Mouse (Mus musculus): Measurements from ENCODE around the gene Gm20388. TPM values are rescaled to one million over a fixed set of nuclear protein-coding genes. Genes with fewer than 3 reads are reported as not detected.

Gm20388 gene
- polyA plus RNA-seq, 1 experiment from 2014 or later, result not detected

- Histone ChIP-seq H3K4me2 (replicated peaks) (no peak overlapping the region), H3K9me3 (no peaks in the 10 kb centered on the region), H3K27me3 (no peaks in the 10 kb centered on the region), H3K4me3 (no peak overlapping the region), H3K4me1 (no peaks in the 10 kb centered on the region), H3K9ac (no peak overlapping the region), H3K27ac (no peak overlapping the region), H3K36me3 (peaks cover 73% of the 10 kb centered on the region)
- ATAC-seq (ENCODE audit: insufficient number of reproducible peaks, insufficient read depth, low FRiP score, low TSS enrichment), result no peak
- 91% methylated on average over 7 of the region's 7 CpGs for WGBS
These were observed 2070.9 kb downstream of the Gm20388 start for GRCm38 (mm10) chr8:121981520-121981895.

GRCm38 (mm10) chr8:121985673-121986072 lies 2075.0 kb downstream of the Gm20388 start:
- ATAC-seq (ENCODE audit: insufficient number of reproducible peaks, insufficient read depth, low FRiP score, low TSS enrichment), result no peak
- Histone ChIP-seq H3K27ac (no peak overlapping the region), H3K9ac (no peak overlapping the region), H3K4me3 (no peak overlapping the region), H3K27me3 (no peaks in the 10 kb centered on the region), H3K9me3 (no peaks in the 10 kb centered on the region), H3K4me1 (no peaks in the 10 kb centered on the region), H3K4me2 (replicated peaks) (no peak overlapping the region), H3K36me3 (peaks cover 74% of the 10 kb centered on the region)
- 100% methylated on average over 3 of the region's 3 CpGs for WGBS

GRCm38 (mm10) chr8:121987892-121988291 lies 2077.3 kb downstream of the Gm20388 start:
- Histone ChIP-seq H3K4me1 (no peaks in the 10 kb centered on the region), H3K4me3 (no peak overlapping the region), H3K9ac (no peak overlapping the region), H3K4me2 (replicated peaks) (no peak overlapping the region), H3K36me3 (peaks cover 71% of the 10 kb centered on the region), H3K27ac (no peak overlapping the region), H3K27me3 (no peaks in the 10 kb centered on the region), H3K9me3 (no peaks in the 10 kb centered on the region)
- ATAC-seq (ENCODE audit: insufficient number of reproducible peaks, insufficient read depth, low FRiP score, low TSS enrichment), result no peak
- 92% methylated on average over 5 of the region's 5 CpGs for WGBS

- ATAC-seq (ENCODE audit: insufficient number of reproducible peaks, insufficient read depth, low FRiP score, low TSS enrichment), result no peak
- Histone ChIP-seq H3K4me3 (no peak overlapping the region), H3K27ac (no peak overlapping the region), H3K4me2 (replicated peaks) (no peak overlapping the region), H3K9me3 (no peaks in the 10 kb centered on the region), H3K36me3 (peaks cover 62% of the 10 kb centered on the region), H3K4me1 (no peaks in the 10 kb centered on the region), H3K9ac (no peak overlapping the region), H3K27me3 (no peaks in the 10 kb centered on the region)
- WGBS, result 83% methylated on average over 9 of the region's 9 CpGs
These were observed 2080.0 kb downstream of the Gm20388 start for GRCm38 (mm10) chr8:121990506-121991255.

GRCm38 (mm10) chr8:121991611-121992010 lies 2081.0 kb downstream of the Gm20388 start:
- Histone ChIP-seq H3K27ac (no peak overlapping the region), H3K4me2 (replicated peaks) (no peak overlapping the region), H3K9ac (no peak overlapping the region), H3K36me3 (peaks cover 70% of the 10 kb centered on the region), H3K4me1 (no peaks in the 10 kb centered on the region), H3K9me3 (no peaks in the 10 kb centered on the region), H3K4me3 (no peak overlapping the region), H3K27me3 (no peaks in the 10 kb centered on the region)
- WGBS, result 88% methylated on average over 7 of the region's 7 CpGs
- ATAC-seq (ENCODE audit: insufficient number of reproducible peaks, insufficient read depth, low FRiP score, low TSS enrichment), result no peak

- Histone ChIP-seq H3K9me3 (no peaks in the 10 kb centered on the region), H3K4me2 (replicated peaks) (no peak overlapping the region), H3K4me1 (no peaks in the 10 kb centered on the region), H3K27me3 (no peaks in the 10 kb centered on the region), H3K36me3 (peaks cover 75% of the 10 kb centered on the region), H3K9ac (no peak overlapping the region), H3K4me3 (no peak overlapping the region), H3K27ac (no peak overlapping the region)
- WGBS, result 87% methylated on average over 4 of the region's 4 CpGs
- no peak for ATAC-seq (ENCODE audit: insufficient number of reproducible peaks, insufficient read depth, low FRiP score, low TSS enrichment)
These were observed 2082.3 kb downstream of the Gm20388 start for GRCm38 (mm10) chr8:121992911-121993310.

GRCm38 (mm10) chr8:121995112-121995511 lies 2084.5 kb downstream of the Gm20388 start:
- peaks cover 75% of the 10 kb centered on the region for H3K36me3 ChIP-seq
- H3K9ac ChIP-seq, result no peak overlapping the region
- no peak overlapping the region for H3K27ac ChIP-seq
- H3K4me3 ChIP-seq, result no peak overlapping the region
- H3K27me3 ChIP-seq, result no peaks in the 10 kb centered on the region
- 80% methylated on average over 4 of the region's 4 CpGs for WGBS
- H3K4me2 ChIP-seq (replicated peaks), result no peak overlapping the region
- no peaks in the 10 kb centered on the region for H3K4me1 ChIP-seq
- no peaks in the 10 kb centered on the region for H3K9me3 ChIP-seq
- ATAC-seq (ENCODE audit: insufficient number of reproducible peaks, insufficient read depth, low FRiP score, low TSS enrichment), result no peak

GRCm38 (mm10) chr8:121995895-121996294 lies 2085.3 kb downstream of the Gm20388 start:
- no peaks in the 10 kb centered on the region for H3K9me3 ChIP-seq
- H3K4me3 ChIP-seq, result no peak overlapping the region
- peaks cover 76% of the 10 kb centered on the region for H3K36me3 ChIP-seq
- H3K4me1 ChIP-seq, result no peaks in the 10 kb centered on the region
- no peak overlapping the region for H3K27ac ChIP-seq
- no peak overlapping the region for H3K9ac ChIP-seq
- ATAC-seq (ENCODE audit: insufficient number of reproducible peaks, insufficient read depth, low FRiP score, low TSS enrichment), result no peak
- WGBS, result 87% methylated on average over 3 of the region's 3 CpGs
- H3K4me2 ChIP-seq (replicated peaks), result no peak overlapping the region
- no peaks in the 10 kb centered on the region for H3K27me3 ChIP-seq

GRCm38 (mm10) chr8:121998631-121999030 lies 2088.0 kb downstream of the Gm20388 start:
- Histone ChIP-seq H3K4me1 (no peaks in the 10 kb centered on the region), H3K4me2 (replicated peaks) (no peak overlapping the region), H3K9me3 (no peaks in the 10 kb centered on the region), H3K4me3 (no peak overlapping the region), H3K27ac (no peak overlapping the region), H3K36me3 (peaks cover 84% of the 10 kb centered on the region), H3K27me3 (no peaks in the 10 kb centered on the region), H3K9ac (no peak overlapping the region)
- ATAC-seq (ENCODE audit: insufficient number of reproducible peaks, insufficient read depth, low FRiP score, low TSS enrichment), result no peak
- WGBS, result 85% methylated on average over 4 of the region's 4 CpGs

- no peak overlapping the region for H3K9ac ChIP-seq
- H3K4me2 ChIP-seq (replicated peaks), result no peak overlapping the region
- ATAC-seq (ENCODE audit: insufficient number of reproducible peaks, insufficient read depth, low FRiP score, low TSS enrichment), result no peak
- WGBS, result 94% methylated on average over 5 of the region's 5 CpGs
- no peaks in the 10 kb centered on the region for H3K9me3 ChIP-seq
- no peak overlapping the region for H3K27ac ChIP-seq
- H3K27me3 ChIP-seq, result no peaks in the 10 kb centered on the region
- H3K36me3 ChIP-seq, result peaks cover 90% of the 10 kb centered on the region
- H3K4me1 ChIP-seq, result no peaks in the 10 kb centered on the region
- H3K4me3 ChIP-seq, result no peak overlapping the region
These were observed 2088.6 kb downstream of the Gm20388 start for GRCm38 (mm10) chr8:121999211-121999610.

GRCm38 (mm10) chr8:122001339-122002115 lies 2090.9 kb downstream of the Gm20388 start:
- Histone ChIP-seq H3K9me3 (no peaks in the 10 kb centered on the region), H3K36me3 (peaks cover 86% of the 10 kb centered on the region), H3K27ac (no peak overlapping the region), H3K4me3 (no peak overlapping the region), H3K9ac (no peak overlapping the region), H3K4me1 (no peaks in the 10 kb centered on the region), H3K4me2 (replicated peaks) (no peak overlapping the region), H3K27me3 (no peaks in the 10 kb centered on the region)
- no peak for ATAC-seq (ENCODE audit: insufficient number of reproducible peaks, insufficient read depth, low FRiP score, low TSS enrichment)
- 88% methylated on average over 15 of the region's 15 CpGs for WGBS

- H3K27me3 ChIP-seq, result no peaks in the 10 kb centered on the region
- no peak overlapping the region for H3K27ac ChIP-seq
- no peak for ATAC-seq (ENCODE audit: insufficient number of reproducible peaks, insufficient read depth, low FRiP score, low TSS enrichment)
- no peak overlapping the region for H3K4me3 ChIP-seq
- no peak overlapping the region for H3K9ac ChIP-seq
- H3K9me3 ChIP-seq, result no peaks in the 10 kb centered on the region
- no peak overlapping the region for H3K4me2 ChIP-seq (replicated peaks)
- H3K4me1 ChIP-seq, result no peaks in the 10 kb centered on the region
- peaks cover 85% of the 10 kb centered on the region for H3K36me3 ChIP-seq
- WGBS, result 80% methylated on average over 8 of the region's 8 CpGs
These were observed 2093.0 kb downstream of the Gm20388 start for GRCm38 (mm10) chr8:122003646-122004045.
